Mouse (Mus musculus) testis, adult 2 months (tissue): ENCODE data around the gene Tor4a. TPM values are rescaled to one million over a fixed set of nuclear protein-coding genes. Genes with fewer than 3 reads are reported as not detected.

Experiments
- H3K27ac ChIP-seq: fragments of 200-500 bp; 2 replicates; pipeline ENCODE4 v1.5.1; 2012; ENCODE audit warnings: low read depth, low read length; ENCODE audit not compliant: control insufficient read depth, insufficient read depth
- H3K27me3 ChIP-seq: fragments of 200-500 bp; 2 replicates; pipeline ENCODE4 v1.6.1; 2012; ENCODE audit warnings: mild to moderate bottlenecking, low read length, moderate library complexity; ENCODE audit not compliant: control insufficient read depth, insufficient read depth
- H3K36me3 ChIP-seq: fragments of 200-500 bp; 2 replicates; pipeline ENCODE4 v1.6.1; 2012; ENCODE audit warnings: mild to moderate bottlenecking, low read length; ENCODE audit not compliant: control insufficient read depth, insufficient read depth
- H3K4me1 ChIP-seq: fragments of 200-500 bp; 2 replicates; pipeline ENCODE4 v1.6.1; 2012; ENCODE audit warnings: low read length; ENCODE audit not compliant: control insufficient read depth, insufficient read depth
- H3K4me3 ChIP-seq: fragments of 200-500 bp; 2 replicates; pipeline ENCODE4 v1.5.1; 2012; ENCODE audit warnings: low read depth, mild to moderate bottlenecking, low read length, moderate library complexity, mixed read lengths; ENCODE audit not compliant: control insufficient read depth
- CTCF ChIP-seq: fragments of 200-500 bp; IDR thresholded peaks from 2 replicates; pipeline ENCODE4 v1.5.1; 2012; ENCODE audit warnings: low read depth, mild to moderate bottlenecking, inconsistent platforms, low read length, moderate library complexity; ENCODE audit not compliant: control insufficient read depth, insufficient read depth, insufficient replicate concordance
- POLR2A ChIP-seq: fragments of 200-500 bp; IDR thresholded peaks from 2 replicates; pipeline ENCODE4 v1.6.1; 2012; ENCODE audit warnings: low read depth, mild to moderate bottlenecking, inconsistent platforms, low read length, moderate library complexity; ENCODE audit not compliant: control insufficient read depth
- polyA plus RNA-seq: library from polyadenylated mRNA; depleted of rRNA; stranded (reverse); fragments of >200 nt; gene quantifications from 2 replicates; pipeline ENCODE4 v1.2.3, GENCODE M21; 2012

The Tor4a gene
- polyA plus RNA-seq, 1 experiment, result 0.98 TPM

DNA sequence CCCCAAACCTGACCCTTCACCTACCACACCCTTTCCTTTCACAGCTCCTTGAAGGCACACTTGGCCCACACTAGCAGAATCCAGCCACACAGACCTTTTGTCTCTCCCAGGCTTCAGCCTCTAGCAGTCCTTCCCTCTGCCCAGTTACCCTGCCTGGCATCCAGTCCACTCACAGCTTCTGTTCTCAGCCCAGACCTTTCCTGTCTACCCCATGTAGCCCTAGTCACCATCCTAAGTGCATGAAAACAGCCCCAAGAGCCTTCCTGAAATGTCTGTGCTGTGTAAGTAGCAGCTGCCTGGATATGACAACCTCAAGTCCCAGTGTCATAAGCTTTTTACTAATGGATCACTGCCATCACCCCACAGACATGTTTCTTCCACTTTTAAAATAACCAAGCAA, 1.3 kb upstream of the Tor4a start:
- peaks cover 1% of the 10 kb centered on the region for H3K36me3 ChIP-seq
- H3K27me3 ChIP-seq, result no peaks in the 10 kb centered on the region

DNA sequence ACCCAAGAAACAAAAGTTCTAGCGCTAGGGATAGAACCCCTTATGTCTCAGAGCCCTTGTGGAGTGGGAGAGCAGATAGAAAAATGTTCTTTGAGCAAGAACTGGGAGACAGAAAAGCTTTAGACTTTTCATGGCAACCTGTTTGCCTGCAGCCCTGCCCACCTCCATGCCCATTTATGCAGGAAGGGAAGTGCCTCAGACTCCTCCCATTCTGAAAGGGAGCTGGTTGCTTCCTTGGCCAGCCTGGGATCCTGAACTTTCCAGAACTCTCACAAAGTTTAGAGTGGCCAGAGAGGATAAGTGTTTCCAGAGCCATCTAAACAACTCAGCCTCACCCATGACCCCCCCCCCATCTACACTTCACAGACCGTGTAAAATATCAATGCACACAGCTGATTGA, 505 bp upstream of the Tor4a start:
- H3K27me3 ChIP-seq, result no peaks in the 10 kb centered on the region
- TF ChIP-seq POLR2A, result no peak
- no peak for TF ChIP-seq CTCF
- H3K27ac ChIP-seq, result peak overlapping the region; percentile 70
- H3K4me1 ChIP-seq, result peaks cover 4% of the 10 kb centered on the region; the same call in 1 of the 2 replicates
- no peak overlapping the region for H3K4me3 ChIP-seq
- H3K36me3 ChIP-seq, result peaks cover 1% of the 10 kb centered on the region; the same call in 1 of the 2 replicates

More for the DNA sequence above, 1.3 kb upstream of the Tor4a start:
- Histone ChIP-seq H3K4me3 (no peak overlapping the region), H3K4me1 (peaks cover 4% of the 10 kb centered on the region; the same call in 1 of the 2 replicates), H3K27ac (no peak overlapping the region)
- no peak for TF ChIP-seq POLR2A
- no peak for TF ChIP-seq CTCF

DNA sequence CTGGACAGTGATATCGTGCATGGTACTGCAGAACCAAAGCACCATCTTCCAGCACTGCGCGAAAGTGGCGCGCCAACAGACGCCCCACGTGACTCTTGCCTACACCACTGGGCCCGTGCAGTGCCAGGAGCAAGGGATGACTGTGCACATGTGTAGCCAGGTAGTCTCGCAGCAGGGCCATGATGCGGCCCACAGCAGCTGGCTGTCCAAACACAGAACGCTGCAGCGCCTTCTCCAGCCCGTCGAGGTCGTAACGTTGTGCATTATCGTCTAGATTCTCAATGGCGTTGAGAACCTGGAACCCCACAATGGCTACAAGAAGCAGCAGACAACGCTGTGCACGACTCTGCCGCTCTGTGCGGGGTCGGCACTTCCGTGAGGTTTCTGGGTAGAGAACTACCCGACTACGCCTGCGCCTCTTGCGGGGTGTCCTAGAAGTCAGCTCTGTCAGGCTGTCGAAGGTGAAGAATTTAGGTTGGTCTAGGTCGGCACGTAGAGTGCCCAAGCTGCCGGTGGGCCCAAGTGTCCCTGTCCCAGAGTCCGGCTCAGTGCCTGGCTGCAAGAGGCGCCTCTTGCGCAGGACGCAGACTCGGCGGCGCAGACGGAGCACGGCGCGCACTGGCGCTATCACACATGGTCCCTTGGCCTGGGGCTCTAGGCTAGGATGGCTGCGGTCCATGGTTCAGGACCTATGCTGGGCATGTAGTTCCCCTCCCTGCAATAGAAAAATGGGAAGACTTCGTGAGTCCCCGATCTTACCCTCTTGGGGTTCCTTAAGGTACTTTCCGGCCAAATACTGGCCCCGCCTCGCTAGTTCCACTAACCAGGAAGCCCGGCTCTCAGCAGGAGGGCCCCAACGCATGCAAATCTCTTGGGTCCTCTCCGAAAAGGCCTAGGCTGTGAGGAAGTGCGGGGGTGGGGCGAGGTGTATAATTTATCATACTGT, 1.2 kb downstream of the Tor4a start:
- Histone ChIP-seq H3K4me1 (peaks cover 4% of the 10 kb centered on the region; the same call in 1 of the 2 replicates), H3K27me3 (no peaks in the 10 kb centered on the region), H3K27ac (peak overlapping the region; percentile 70; the same call in 1 of the 2 replicates), H3K4me3 (peak overlapping the region; percentile 66), H3K36me3 (no peaks in the 10 kb centered on the region)
- TF ChIP-seq CTCF (no peak), POLR2A (no peak)

DNA sequence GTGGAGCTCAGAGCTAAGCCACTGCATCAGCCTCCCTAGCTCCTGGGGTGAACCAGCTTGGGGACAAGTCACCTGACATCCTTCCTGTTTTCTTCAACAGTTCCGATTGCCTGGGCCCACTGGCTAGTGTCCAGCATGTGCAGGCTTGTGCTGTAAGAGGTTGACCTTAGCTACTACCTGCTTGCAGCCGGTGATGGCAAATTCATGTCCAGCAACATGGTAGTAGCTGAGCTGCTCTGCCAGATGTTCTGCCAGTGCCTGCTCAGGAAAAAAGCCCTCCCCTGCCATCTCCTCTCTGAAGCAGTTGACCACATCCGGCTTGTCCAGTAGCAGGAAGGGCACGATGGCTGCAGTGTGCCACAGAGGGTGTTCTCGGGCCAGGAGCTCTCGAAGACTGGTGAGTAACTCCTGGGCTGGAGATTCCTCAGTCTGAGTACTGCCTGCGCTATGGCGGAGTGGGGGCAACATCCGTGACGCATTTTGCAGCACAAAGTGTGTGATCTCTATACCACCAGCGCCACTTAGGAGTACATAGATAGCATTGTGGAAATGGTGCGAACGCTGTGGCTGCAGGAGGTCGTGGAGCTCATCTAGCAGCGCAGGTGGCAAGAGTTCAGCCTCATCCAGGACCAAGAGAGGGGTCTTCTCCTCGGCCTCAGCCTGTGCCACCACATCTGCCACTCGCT, 2.1 kb downstream of the Tor4a start:
- H3K4me3 ChIP-seq, result no peak overlapping the region
- TF ChIP-seq CTCF, result no peak
- TF ChIP-seq POLR2A, result no peak
- H3K27me3 ChIP-seq, result no peaks in the 10 kb centered on the region
- no peak overlapping the region for H3K27ac ChIP-seq
- no peaks in the 10 kb centered on the region for H3K36me3 ChIP-seq
- peaks cover 4% of the 10 kb centered on the region; the same call in 1 of the 2 replicates for H3K4me1 ChIP-seq

DNA sequence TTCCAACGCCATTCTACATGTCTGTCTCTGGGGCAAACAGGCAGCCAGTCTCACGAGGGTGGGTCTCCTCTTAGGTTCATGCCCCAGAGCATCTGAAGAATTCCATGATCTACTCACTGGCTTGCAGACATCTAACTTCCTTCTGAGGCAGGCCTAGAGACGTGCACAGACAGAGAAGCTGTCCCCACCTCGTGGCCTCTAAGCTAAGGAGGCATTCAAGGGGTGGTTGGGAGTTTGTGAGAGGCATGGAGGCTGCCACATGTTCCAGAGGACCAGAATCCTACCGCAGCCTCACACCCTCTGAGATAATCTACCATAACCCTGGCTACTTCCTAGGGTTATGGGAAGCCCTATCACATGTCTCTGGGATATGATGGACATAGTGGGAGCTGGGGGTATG, 2.7 kb downstream of the Tor4a start:
- Histone ChIP-seq H3K27ac (no peak overlapping the region), H3K27me3 (no peaks in the 10 kb centered on the region), H3K4me3 (no peak overlapping the region), H3K36me3 (no peaks in the 10 kb centered on the region), H3K4me1 (peaks cover 4% of the 10 kb centered on the region; the same call in 1 of the 2 replicates)
- TF ChIP-seq POLR2A (no peak), CTCF (no peak)

GRCm38 (mm10) chr2:25193330-25193770, 3.3 kb downstream of the Tor4a start:
- TF ChIP-seq POLR2A (no peak), CTCF (peak; percentile 78; the same call in 1 of the 2 replicates)
- Histone ChIP-seq H3K4me3 (no peak overlapping the region), H3K27me3 (no peaks in the 10 kb centered on the region), H3K36me3 (no peaks in the 10 kb centered on the region), H3K27ac (no peak overlapping the region), H3K4me1 (peaks cover 4% of the 10 kb centered on the region; the same call in 1 of the 2 replicates)

DNA sequence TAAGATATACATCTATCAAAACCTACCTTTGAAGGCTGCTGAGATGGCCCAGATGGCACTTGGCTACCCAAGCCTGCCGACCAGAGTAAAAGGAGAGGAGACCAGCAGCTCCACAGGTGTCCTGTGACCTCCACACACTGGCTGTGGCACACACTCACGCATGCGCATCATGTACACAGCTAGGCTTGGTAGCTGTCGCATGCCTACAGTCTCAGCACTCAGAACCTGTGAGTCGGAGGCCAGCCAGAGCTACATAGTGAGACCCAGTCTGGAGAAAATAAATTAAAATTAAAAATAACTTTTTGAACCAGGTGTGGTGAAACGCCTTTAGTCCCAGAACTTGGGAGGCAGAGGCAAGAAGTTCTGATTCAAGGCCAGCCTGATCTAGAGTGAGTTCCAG, 8.8 kb downstream of the Tor4a start:
- Histone ChIP-seq H3K4me3 (no peak overlapping the region), H3K27ac (no peak overlapping the region), H3K27me3 (no peaks in the 10 kb centered on the region), H3K4me1 (peaks cover 12% of the 10 kb centered on the region), H3K36me3 (no peaks in the 10 kb centered on the region)
- TF ChIP-seq CTCF, result no peak
- TF ChIP-seq POLR2A, result no peak
